14 mouse cellular contexts compared by ENCODE assay signal in the genomic region with DNA sequence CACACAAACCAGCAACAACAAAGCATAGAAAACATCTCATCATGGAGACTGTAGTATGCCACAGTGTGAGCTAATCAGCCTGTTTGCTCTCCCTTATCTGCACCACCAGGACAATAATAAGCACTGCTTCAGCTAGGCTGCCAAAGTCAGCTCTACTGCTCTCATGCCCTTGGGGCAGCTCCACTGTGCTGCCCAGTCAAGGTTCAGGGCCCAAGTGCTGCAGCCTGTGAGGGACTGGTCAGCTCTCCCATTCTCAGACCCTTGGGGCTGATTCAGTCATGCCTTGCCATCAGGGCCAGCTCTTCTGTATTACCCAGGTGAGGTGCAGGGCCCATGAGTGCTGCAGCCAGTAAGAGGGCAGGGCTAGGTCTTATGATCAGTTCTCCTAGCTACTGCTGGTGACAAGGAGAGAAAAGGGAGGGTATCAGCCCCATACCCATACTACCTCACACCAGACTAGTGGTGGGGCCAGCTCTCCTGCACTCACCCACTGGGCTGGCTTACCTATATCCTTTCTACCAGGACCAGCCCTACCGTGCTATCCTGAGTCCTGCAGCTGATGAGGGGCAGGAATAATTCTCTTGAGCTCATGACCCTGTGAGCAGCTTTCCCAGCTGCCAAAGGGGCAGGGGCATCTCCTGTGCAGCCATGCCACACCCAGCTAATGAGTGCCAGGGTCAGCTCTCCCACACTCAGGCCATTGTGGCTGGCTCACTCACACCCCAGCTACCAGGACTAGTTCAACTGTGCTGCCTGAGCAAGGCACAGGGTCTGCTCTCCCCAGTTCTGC. TPM values are rescaled to one million over a fixed set of nuclear protein-coding genes. Genes with fewer than 3 reads are reported as not detected.
DNase-seq lines count a peak whose midpoint lies in the region; ATAC-seq lines count a peak whose summit lies in the region.
"Had no signal": no experiment of that assay in that cellular context is flagged by ENCODE, and none has a peak within 500 bp of the region (broad histone marks: within the 10 kb centered on the region; RNA-seq: fewer than 3 reads in every experiment).

No protein-coding gene starts in this region.

- H3K4me3 ChIP-seq in kidney, embryonic 14.5 days (ENCODE audit: low read length) = no peak overlapping the region
- H3K4me3 ChIP-seq in brown adipose tissue, adult 24 weeks (ENCODE audit: insufficient read depth, low read depth, low read length) = no peak overlapping the region
- no peak overlapping the region for H3K4me3 ChIP-seq in heart, embryonic 10.5 days
- H3K4me3 ChIP-seq in liver, embryonic 12.5 days = no peak overlapping the region
- H3K4me3 ChIP-seq: embryonic facial prominence, embryonic 15.5 days; midbrain, embryonic 12.5 days; neural tube, embryonic 13.5 days had no signal

- H3K9ac ChIP-seq in kidney, embryonic 14.5 days (ENCODE audit: low read depth, low read length) = no peak overlapping the region
- H3K9ac ChIP-seq in liver, embryonic 12.5 days = no peak overlapping the region
- H3K9ac ChIP-seq: embryonic facial prominence, embryonic 15.5 days; midbrain, embryonic 12.5 days; neural tube, embryonic 13.5 days had no signal

- no peak for DNase-seq in kidney, adult 9 months
- DNase-seq in heart, embryonic 10.5 days (ENCODE audit: low spot score) = peak; percentile 74
- DNase-seq in retina, embryonic 14.5 days (ENCODE audit: low spot score) = no peak
- DNase-seq in cerebellum, postnatal 4 days (ENCODE audit: low spot score in 2 of 2) = no peak
- DNase-seq in spleen, postnatal 10 days (ENCODE audit: low spot score in 2 of 2) = no peak
- DNase-seq: cerebellum, adult 11 months; lung, adult 18-20 months; thymus, postnatal 4 days had no signal

- no peak overlapping the region for H3K27ac ChIP-seq in kidney, embryonic 14.5 days (ENCODE audit: low read depth, low read length)
- peak overlapping the region; percentile 56; the same call in 1 of the 2 replicates for H3K27ac ChIP-seq in brown adipose tissue, adult 24 weeks (replicated peaks; ENCODE audit: low read depth, low read length)
- H3K27ac ChIP-seq in heart, embryonic 10.5 days = peak overlapping the region; percentile 29; the same call in 1 of the 2 replicates
- H3K27ac ChIP-seq in liver, embryonic 12.5 days = no peak overlapping the region
- H3K27ac ChIP-seq: embryonic facial prominence, embryonic 15.5 days; midbrain, embryonic 12.5 days; neural tube, embryonic 13.5 days had no signal

- H3K36me3 ChIP-seq in kidney, embryonic 14.5 days (ENCODE audit: control insufficient read depth, insufficient read depth, low read length) = peaks cover 21% of the 10 kb centered on the region
- H3K36me3 ChIP-seq in heart, embryonic 10.5 days = peaks cover 15% of the 10 kb centered on the region
- peaks cover 38% of the 10 kb centered on the region for H3K36me3 ChIP-seq in liver, embryonic 12.5 days

- 71% methylated on average over 1 of the region's 1 CpGs for WGBS in kidney, embryonic 14.5 days
- WGBS in heart, embryonic 10.5 days = 74% methylated on average over 1 of the region's 1 CpGs
- 88% methylated on average over 1 of the region's 1 CpGs for WGBS in liver, embryonic 12.5 days (ENCODE audit: insufficient replicate concordance)

- no peaks in the 10 kb centered on the region for H3K9me3 ChIP-seq in kidney, embryonic 14.5 days (ENCODE audit: control insufficient read depth, low read length)
- H3K9me3 ChIP-seq in heart, embryonic 10.5 days = no peaks in the 10 kb centered on the region
- H3K9me3 ChIP-seq in liver, embryonic 12.5 days (replicated peaks) = no peaks in the 10 kb centered on the region
- H3K9me3 ChIP-seq: embryonic facial prominence, embryonic 15.5 days; midbrain, embryonic 12.5 days; neural tube, embryonic 13.5 days had no signal

- H3K27me3 ChIP-seq in kidney, embryonic 14.5 days (ENCODE audit: control insufficient read depth, insufficient read depth, low read length) = no peaks in the 10 kb centered on the region
- H3K27me3 ChIP-seq in heart, embryonic 10.5 days (ENCODE audit: insufficient read depth, poor library complexity, severe bottlenecking) = no peaks in the 10 kb centered on the region
- no peaks in the 10 kb centered on the region for H3K27me3 ChIP-seq in liver, embryonic 12.5 days (replicated peaks)
- H3K27me3 ChIP-seq: embryonic facial prominence, embryonic 15.5 days; midbrain, embryonic 12.5 days; neural tube, embryonic 13.5 days had no signal

- H3K4me2 ChIP-seq in kidney, embryonic 14.5 days (replicated peaks; ENCODE audit: low read depth, low read length) = no peak overlapping the region
- no peak overlapping the region for H3K4me2 ChIP-seq in liver, embryonic 12.5 days
- H3K4me2 ChIP-seq: embryonic facial prominence, embryonic 15.5 days; midbrain, embryonic 12.5 days; neural tube, embryonic 13.5 days had no signal

- ATAC-seq in kidney, embryonic 14.5 days (ENCODE audit: low FRiP score, low TSS enrichment) = 0 out of 2 replicates have a peak, but pooled peaks have one; percentile 24
- ATAC-seq in liver, embryonic 12.5 days = peak; percentile 54; the same call in 1 of the 2 replicates

- H3K4me1 ChIP-seq in kidney, embryonic 14.5 days (ENCODE audit: control insufficient read depth, insufficient read depth, low read length) = 0 out of 2 replicates have a peak, but pooled peaks cover 7% of the 10 kb centered on the region
- peaks cover 28% of the 10 kb centered on the region for H3K4me1 ChIP-seq in brown adipose tissue, adult 24 weeks (ENCODE audit: control insufficient read depth, insufficient read depth, insufficient read length, low read length)
- H3K4me1 ChIP-seq in heart, embryonic 10.5 days = peaks cover 33% of the 10 kb centered on the region
- peaks cover 27% of the 10 kb centered on the region for H3K4me1 ChIP-seq in liver, embryonic 12.5 days

RNA-seq across cellular contexts. Expression of a gene that starts 18.2 kb away (rescaled TPM):
- 22.5 and 41.1 TPM in 2 replicates for polyA plus RNA-seq in kidney, embryonic 14.5 days (2014; fragmentation: Nextera tagmentation; extraction: Ambion mirVana)
- polyA plus RNA-seq in brown adipose tissue, adult 24 weeks (2012; ENCODE audit: insufficient read depth, insufficient read length, missing spikeins) = 78.1 and 111 TPM in 2 replicates
- polyA plus RNA-seq in heart, embryonic 10.5 days (2016; fragmentation: Nextera tagmentation; extraction: Ambion mirVana) = 39.3 and 54.0 TPM in 2 replicates
- polyA plus RNA-seq in liver, embryonic 12.5 days (2016; fragmentation: Nextera tagmentation; extraction: Ambion mirVana) = 23.6 and 25.8 TPM in 2 replicates

Comparison
In these comparisons a context has a peak if more than half of its experiments do, and no peak if none do; other contexts are left out.
1. H3K27ac ChIP-seq: peak in brown adipose tissue, adult 24 weeks (single experiment) and heart, embryonic 10.5 days (single experiment); none in kidney, embryonic 14.5 days (single experiment) and liver, embryonic 12.5 days (single experiment).